In genomic region chr19:34772775-34773174, GRCm38 (mm10) we compare ENCODE assay signal across 9 mouse cellular contexts. TPM values are rescaled to one million over a fixed set of nuclear protein-coding genes. Genes with fewer than 3 reads are reported as not detected.
DNase-seq lines count a peak whose midpoint lies in the region; ATAC-seq and TF ChIP-seq lines count a peak whose summit lies in the region.
"Had no signal": no experiment of that assay in that cellular context is flagged by ENCODE, and none has a peak within 500 bp of the region (broad histone marks: within the 10 kb centered on the region; RNA-seq: fewer than 3 reads in every experiment).

No protein-coding gene starts in this region.

- peak; percentile 55 for DNase-seq in heart, postnatal 0 days (ENCODE audit: low spot score)
- no peak for DNase-seq in heart, adult 11 months
- peak; percentile 22 for DNase-seq in c-Kit-positive CD71-negative TER-119-negative erythroid progenitor cells, embryonic 14.5 days (ENCODE audit: low read depth)
- peak; percentile 20 to 82 for DNase-seq in frontal cortex, adult 2 months (ENCODE audit: extremely low spot score in 1 of 2, low spot score in 1 of 2)
- peak; percentile 62 for DNase-seq in layer of hippocampus, adult 11-12 months (ENCODE audit: low spot score)
- DNase-seq in lung, postnatal 0 days (ENCODE audit: low spot score) = peak; percentile 85
- DNase-seq in telencephalon, adult 2 months (ENCODE audit: low read depth, low spot score) = peak; percentile 15

- H3K4me2 ChIP-seq in heart, postnatal 0 days (ENCODE audit: low read depth, low read length) = no peak overlapping the region
- H3K4me2 ChIP-seq in lung, postnatal 0 days (replicated peaks; ENCODE audit: low read depth, low read length) = no peak overlapping the region

- H3K9me3 ChIP-seq in heart, postnatal 0 days (replicated peaks; ENCODE audit: control insufficient read depth, low read length) = no peaks in the 10 kb centered on the region
- H3K9me3 ChIP-seq in E14TG2a.4 (ENCODE audit: low read length) = no peaks in the 10 kb centered on the region
- no peaks in the 10 kb centered on the region for H3K9me3 ChIP-seq in lung, postnatal 0 days (ENCODE audit: low read length)

- no peaks in the 10 kb centered on the region for H3K4me1 ChIP-seq in heart, postnatal 0 days (ENCODE audit: control insufficient read depth, insufficient read depth)
- H3K4me1 ChIP-seq in E14TG2a.4 (replicated peaks; ENCODE audit: low read depth, low read length) = no peaks in the 10 kb centered on the region
- H3K4me1 ChIP-seq in lung, postnatal 0 days (ENCODE audit: insufficient read depth, low read depth, low read length) = no peaks in the 10 kb centered on the region

- H3K9ac ChIP-seq in heart, postnatal 0 days (replicated peaks; ENCODE audit: low read depth, low read length) = no peak overlapping the region
- H3K9ac ChIP-seq in lung, postnatal 0 days (replicated peaks; ENCODE audit: low read depth) = no peak overlapping the region

- no peaks in the 10 kb centered on the region for H3K36me3 ChIP-seq in heart, postnatal 0 days (replicated peaks; ENCODE audit: control insufficient read depth, insufficient read depth, low read length)
- H3K36me3 ChIP-seq in E14TG2a.4 (ENCODE audit: insufficient read depth, low read length) = no peaks in the 10 kb centered on the region
- no peaks in the 10 kb centered on the region for H3K36me3 ChIP-seq in lung, postnatal 0 days (ENCODE audit: insufficient read depth, low read length)

- WGBS in heart, postnatal 0 days = 22% methylated on average over 6 of the region's 6 CpGs
- WGBS in lung, postnatal 0 days = 19% methylated on average over 6 of the region's 6 CpGs

- no peak overlapping the region for H3K4me3 ChIP-seq in heart, postnatal 0 days (ENCODE audit: low read depth, low read length)
- H3K4me3 ChIP-seq in E14TG2a.4 (replicated peaks; ENCODE audit: low read length) = no peak overlapping the region
- no peak overlapping the region for H3K4me3 ChIP-seq in lung, postnatal 0 days (ENCODE audit: low read depth, low read length)

- TF ChIP-seq EP300 in heart, postnatal 0 days (IDR thresholded peaks at IDR 0.05; ENCODE audit: low read depth) = no peak
- 0 out of 2 replicates have a peak, but pooled peaks have one; percentile 33 for TF ChIP-seq EP300 in lung, postnatal 0 days (IDR thresholded peaks at IDR 0.05)

- no peak overlapping the region for H3K27ac ChIP-seq in heart, postnatal 0 days (ENCODE audit: low read depth)
- no peak overlapping the region for H3K27ac ChIP-seq in lung, postnatal 0 days (ENCODE audit: low read length)
- H3K27ac ChIP-seq: macrophage had no signal

- H3K27me3 ChIP-seq in heart, postnatal 0 days (ENCODE audit: control insufficient read depth, insufficient read depth, low read length) = no peaks in the 10 kb centered on the region
- no peaks in the 10 kb centered on the region for H3K27me3 ChIP-seq in E14TG2a.4 (ENCODE audit: insufficient read depth, low read length)
- no peaks in the 10 kb centered on the region for H3K27me3 ChIP-seq in lung, postnatal 0 days (replicated peaks; ENCODE audit: insufficient read depth, low read length)

- ATAC-seq in heart, postnatal 0 days (ENCODE audit: insufficient read depth, low read depth) = peak; percentile 44; the same call in 1 of the 2 replicates
- ATAC-seq in lung, postnatal 0 days = peak; percentile 63

- peak; percentile 85 for TF ChIP-seq CTCF in heart, postnatal 0 days (IDR thresholded peaks at IDR 0.05; ENCODE audit: low read depth)
- peak; percentile 90 for TF ChIP-seq CTCF in E14TG2a.4 (conservative IDR thresholded peaks at IDR 0.05; ENCODE audit: low read length)
- TF ChIP-seq CTCF in lung, postnatal 0 days (IDR thresholded peaks at IDR 0.05) = peak; percentile 88

RNA-seq across cellular contexts. Expression of gene Slc16a12, which starts 25.7 kb away (rescaled TPM):
- total RNA-seq in heart, postnatal 0 days (2014; rRNA removed; ENCODE audit: low replicate concordance) = 10.3 and 10.4 TPM in 2 replicates
- 6.3 and 7.2 TPM in 2 replicates for polyA plus RNA-seq in heart, postnatal 0 days (2015; fragmentation: Nextera tagmentation; extraction: Ambion mirVana)
- polyA plus RNA-seq in frontal cortex, adult 2 months (2012; rRNA removed) = 1.8 and 2.5 TPM in 2 replicates
- polyA plus RNA-seq in lung, postnatal 0 days (2015; fragmentation: Nextera tagmentation; extraction: Ambion mirVana) = 8.4 and 9.4 TPM in 2 replicates
- polyA plus RNA-seq: macrophage had no signal
